Mouse (Mus musculus): ENCODE measurements around the gene Chrng. TPM values are rescaled to one million over a fixed set of nuclear protein-coding genes. Genes with fewer than 3 reads are reported as not detected.

The Chrng gene
- total RNA-seq, 1 experiment: 0.13 TPM

GRCm38 (mm10) chr1:87164164-87164795 is 40.2 kb upstream of the Chrng start:
- no peaks in the 10 kb centered on the region for H3K9me3 ChIP-seq (ENCODE audit: control insufficient read depth, insufficient read depth, low read depth, low read length)
- H3K27ac ChIP-seq (ENCODE audit: insufficient read depth, low read depth, low read length, poor library complexity, severe bottlenecking): no peak overlapping the region
- H3K4me3 ChIP-seq (ENCODE audit: insufficient read depth in 1 of 2, low read depth in 1 of 2, low read length in 2 of 2, poor library complexity in 1 of 2, severe bottlenecking in 1 of 2): no peak overlapping the region
- in situ Hi-C loops (cut with MboI; ENCODE audit: low sequenced_read_pairs in 2 of 2, unreplicated experiment in 2 of 2): no loop called here
- H3K36me3 ChIP-seq (ENCODE audit: control insufficient read depth, insufficient read depth, low read length, poor library complexity, severe bottlenecking): no peaks in the 10 kb centered on the region
- no peak overlapping the region for H3K9ac ChIP-seq (ENCODE audit: insufficient read depth, low read depth, low read length, poor library complexity, severe bottlenecking)
- DNase-seq (ENCODE audit: low read depth, low spot score): no peak
- no peaks in the 10 kb centered on the region for H3K4me1 ChIP-seq (ENCODE audit: control insufficient read depth in 2 of 2, insufficient read depth in 2 of 2, low read length in 2 of 2, poor library complexity in 1 of 2)
- TF ChIP-seq MAFK (IDR thresholded peaks at IDR 0.05; ENCODE audit: insufficient read depth, low read depth, low read length) (no peak), ZNF384 (IDR thresholded peaks at IDR 0.05; ENCODE audit: low read depth, low read length) (no peak), HCFC1 (IDR thresholded peaks at IDR 0.05; ENCODE audit: borderline replicate concordance, insufficient read depth, low read length) (no peak), CHD2 (IDR thresholded peaks at IDR 0.05; ENCODE audit: low read depth, low read length) (no peak), ZC3H11A (IDR thresholded peaks at IDR 0.05; ENCODE audit: borderline replicate concordance, low read depth, low read length) (no peak)

- Histone ChIP-seq H3K36me3 (ENCODE audit: control insufficient read depth, insufficient read depth, low read length, poor library complexity, severe bottlenecking) (no peaks in the 10 kb centered on the region), H3K27ac (ENCODE audit: insufficient read depth, low read depth, low read length, poor library complexity, severe bottlenecking) (no peak overlapping the region), H3K9ac (ENCODE audit: insufficient read depth, low read depth, low read length, poor library complexity, severe bottlenecking) (no peak overlapping the region), H3K4me1 (ENCODE audit: control insufficient read depth in 2 of 2, insufficient read depth in 2 of 2, low read length in 2 of 2, poor library complexity in 1 of 2) (no peaks in the 10 kb centered on the region), H3K9me3 (ENCODE audit: control insufficient read depth, insufficient read depth, low read depth, low read length) (no peaks in the 10 kb centered on the region), H3K4me3 (ENCODE audit: insufficient read depth in 1 of 2, low read depth in 1 of 2, low read length in 2 of 2, poor library complexity in 1 of 2, severe bottlenecking in 1 of 2) (no peak overlapping the region)
- in situ Hi-C loops (cut with MboI; ENCODE audit: low sequenced_read_pairs in 2 of 2, unreplicated experiment in 2 of 2): no loop called here
- DNase-seq (ENCODE audit: low read depth, low spot score): no peak
- TF ChIP-seq ZNF384 (IDR thresholded peaks at IDR 0.05; ENCODE audit: low read depth, low read length) (no peak), ZC3H11A (IDR thresholded peaks at IDR 0.05; ENCODE audit: borderline replicate concordance, low read depth, low read length) (no peak), MAFK (IDR thresholded peaks at IDR 0.05; ENCODE audit: insufficient read depth, low read depth, low read length) (no peak), HCFC1 (IDR thresholded peaks at IDR 0.05; ENCODE audit: borderline replicate concordance, insufficient read depth, low read length) (no peak), CHD2 (IDR thresholded peaks at IDR 0.05; ENCODE audit: low read depth, low read length) (no peak)
Measured at GRCm38 (mm10) chr1:87164796-87165184, 39.7 kb upstream of the Chrng start.

GRCm38 (mm10) chr1:87170458-87170857 is 34.0 kb upstream of the Chrng start:
- in situ Hi-C loops (cut with MboI; ENCODE audit: low sequenced_read_pairs in 2 of 2, unreplicated experiment in 2 of 2): loop anchor here in 1 of 2 experiments (10.0 kb wide), 1 partner anchor 354 kb away; no protein-coding TSS in a partner anchor
- Histone ChIP-seq H3K9ac (ENCODE audit: insufficient read depth, low read depth, low read length, poor library complexity, severe bottlenecking) (no peak overlapping the region), H3K27ac (ENCODE audit: insufficient read depth, low read depth, low read length, poor library complexity, severe bottlenecking) (no peak overlapping the region), H3K4me3 (ENCODE audit: insufficient read depth in 1 of 2, low read depth in 1 of 2, low read length in 2 of 2, poor library complexity in 1 of 2, severe bottlenecking in 1 of 2) (0 out of 4 replicates have a peak overlapping the region, but pooled peaks of 1 of the 2 experiments have one; percentile 0), H3K36me3 (ENCODE audit: control insufficient read depth, insufficient read depth, low read length, poor library complexity, severe bottlenecking) (no peaks in the 10 kb centered on the region), H3K9me3 (ENCODE audit: control insufficient read depth, insufficient read depth, low read depth, low read length) (no peaks in the 10 kb centered on the region), H3K4me1 (ENCODE audit: control insufficient read depth in 2 of 2, insufficient read depth in 2 of 2, low read length in 2 of 2, poor library complexity in 1 of 2) (peaks cover 0 to 6% of the 10 kb centered on the region in 2 experiments; a peak in 1 of 4 replicates)
- TF ChIP-seq CHD2 (IDR thresholded peaks at IDR 0.05; ENCODE audit: low read depth, low read length): no peak
- no peak for TF ChIP-seq ZNF384 (IDR thresholded peaks at IDR 0.05; ENCODE audit: low read depth, low read length)
- TF ChIP-seq MAFK (IDR thresholded peaks at IDR 0.05; ENCODE audit: insufficient read depth, low read depth, low read length): no peak
- no peak for TF ChIP-seq HCFC1 (IDR thresholded peaks at IDR 0.05; ENCODE audit: borderline replicate concordance, insufficient read depth, low read length)
- no peak for DNase-seq (ENCODE audit: low read depth, low spot score)

- no peak overlapping the region for H3K9ac ChIP-seq (ENCODE audit: insufficient read depth, low read depth, low read length, poor library complexity, severe bottlenecking)
- H3K4me1 ChIP-seq (ENCODE audit: control insufficient read depth in 2 of 2, insufficient read depth in 2 of 2, low read length in 2 of 2, poor library complexity in 1 of 2): peaks cover 1 to 6% of the 10 kb centered on the region in 2 experiments; a peak in 1 of 4 replicates
- H3K4me3 ChIP-seq (ENCODE audit: insufficient read depth in 1 of 2, low read depth in 1 of 2, low read length in 2 of 2, poor library complexity in 1 of 2, severe bottlenecking in 1 of 2): no peak overlapping the region
- TF ChIP-seq ZC3H11A (IDR thresholded peaks at IDR 0.05; ENCODE audit: borderline replicate concordance, low read depth, low read length): no peak
- H3K27ac ChIP-seq (ENCODE audit: insufficient read depth, low read depth, low read length, poor library complexity, severe bottlenecking): no peak overlapping the region
- no peaks in the 10 kb centered on the region for H3K36me3 ChIP-seq (ENCODE audit: control insufficient read depth, insufficient read depth, low read length, poor library complexity, severe bottlenecking)
- DNase-seq (ENCODE audit: low read depth, low spot score): no peak
- in situ Hi-C loops (cut with MboI; ENCODE audit: low sequenced_read_pairs in 2 of 2, unreplicated experiment in 2 of 2): loop anchor here in 1 of 2 experiments (10.0 kb wide), 1 partner anchor 353 kb away; no protein-coding TSS in a partner anchor
- H3K9me3 ChIP-seq (ENCODE audit: control insufficient read depth, insufficient read depth, low read depth, low read length): no peaks in the 10 kb centered on the region
Measured at GRCm38 (mm10) chr1:87171312-87171711, 33.1 kb upstream of the Chrng start.

Measured in ES-E14 (cell line).